ENCODE assay signal across 9 mouse cellular contexts in genomic region chr4:115838196-115838595, GRCm38 (mm10). TPM values are rescaled to one million over a fixed set of nuclear protein-coding genes. Genes with fewer than 3 reads are reported as not detected.
A peak's percentile ranks its signal among the peaks of the same experiment; 100 is the strongest.
DNase-seq lines count a peak whose midpoint lies in the region; ATAC-seq lines count a peak whose summit lies in the region.
"Had no signal": no experiment of that assay in that cellular context is flagged by ENCODE, and none has a peak within 500 bp of the region (broad histone marks: within the 10 kb centered on the region; RNA-seq: fewer than 3 reads in every experiment).

No protein-coding gene starts in this region.

- no peak overlapping the region for H3K4me3 ChIP-seq in heart, embryonic 11.5 days (ENCODE audit: low read depth, low read length)
- no peak overlapping the region for H3K4me3 ChIP-seq in hindbrain, embryonic 11.5 days (ENCODE audit: low read depth, low read length)

- no peak overlapping the region for H3K9ac ChIP-seq in heart, embryonic 11.5 days (ENCODE audit: low read depth, low read length)
- H3K9ac ChIP-seq in hindbrain, embryonic 11.5 days (ENCODE audit: low read depth, low read length), result no peak overlapping the region

- H3K36me3 ChIP-seq in heart, embryonic 11.5 days (ENCODE audit: control insufficient read depth, insufficient read depth, low read length), result no peaks in the 10 kb centered on the region
- 0 out of 2 replicates have a peak, but pooled peaks cover 2% of the 10 kb centered on the region for H3K36me3 ChIP-seq in hindbrain, embryonic 11.5 days (ENCODE audit: control insufficient read depth, insufficient read depth, low read length)

- no peak for ATAC-seq in heart, embryonic 11.5 days (replicated peaks; ENCODE audit: insufficient number of reproducible peaks, low FRiP score, low TSS enrichment)
- no peak for ATAC-seq in hindbrain, embryonic 11.5 days (ENCODE audit: low FRiP score)

- no peaks in the 10 kb centered on the region for H3K9me3 ChIP-seq in heart, embryonic 11.5 days (replicated peaks; ENCODE audit: control insufficient read depth, low read length)
- H3K9me3 ChIP-seq in hindbrain, embryonic 11.5 days (ENCODE audit: control insufficient read depth, low read length), result no peaks in the 10 kb centered on the region

- H3K4me2 ChIP-seq in heart, embryonic 11.5 days, result peak overlapping the region; percentile 11; the same call in 1 of the 2 replicates
- H3K4me2 ChIP-seq in hindbrain, embryonic 11.5 days (replicated peaks; ENCODE audit: low read depth, low read length), result peak overlapping the region; percentile 48; the same call in 1 of the 2 replicates

- no peak for DNase-seq in heart, adult 8-10 months (ENCODE audit: low spot score)
- DNase-seq in CD4-positive helper T cell, adult 2 months (ENCODE audit: low read depth, low spot score), result peak; percentile 23
- DNase-seq in hindbrain, embryonic 11.5 days (ENCODE audit: low spot score), result no peak
- peak; percentile 14 for DNase-seq in lung, postnatal 10 days
- DNase-seq in embryo, embryonic 10.5 days (ENCODE audit: low spot score), result no peak
- no peak for DNase-seq in layer of hippocampus, adult 18-20 months (ENCODE audit: low spot score in 2 of 2)
- DNase-seq in layer of hippocampus, postnatal 14 days (ENCODE audit: low spot score in 2 of 2), result no peak

- peaks cover 5% of the 10 kb centered on the region; the same call in 1 of the 2 replicates for H3K4me1 ChIP-seq in heart, embryonic 11.5 days (ENCODE audit: control insufficient read depth, insufficient read depth, low read length)
- no peaks in the 10 kb centered on the region; the same call in 1 of the 2 replicates for H3K4me1 ChIP-seq in hindbrain, embryonic 11.5 days (replicated peaks; ENCODE audit: control insufficient read depth, insufficient read depth, low read length)

- no peaks in the 10 kb centered on the region for H3K27me3 ChIP-seq in heart, embryonic 11.5 days (ENCODE audit: control insufficient read depth, insufficient read depth, low read length)
- H3K27me3 ChIP-seq in hindbrain, embryonic 11.5 days (ENCODE audit: control insufficient read depth, insufficient read depth, low read length), result no peaks in the 10 kb centered on the region

- WGBS in heart, embryonic 11.5 days (ENCODE audit: insufficient replicate concordance), result 65% methylated on average over 4 of the region's 4 CpGs
- 84% methylated on average over 4 of the region's 4 CpGs for WGBS in hindbrain, embryonic 11.5 days

- no peak overlapping the region for H3K27ac ChIP-seq in heart, embryonic 11.5 days (ENCODE audit: low read depth, low read length)
- no peak overlapping the region for H3K27ac ChIP-seq in hindbrain, embryonic 11.5 days (ENCODE audit: low read depth, low read length)

RNA-seq across cellular contexts. Expression of gene Mknk1, which starts 0.8 kb away (rescaled TPM):
- 16.0 and 18.8 TPM in 2 replicates for polyA plus RNA-seq in heart, embryonic 11.5 days (2014; fragmentation: Nextera tagmentation; extraction: Ambion mirVana)
- 10 to 100 TPM; 22.2 to 27.6 (median 25.6) TPM for total RNA-seq in heart, adult 8-10 months (2022)
- 15.5 and 19.3 TPM in 2 replicates for polyA plus RNA-seq in hindbrain, embryonic 11.5 days (2014; fragmentation: Nextera tagmentation; extraction: Ambion mirVana)
- total RNA-seq in layer of hippocampus, adult 18-20 months (2021), result 10 to 100 TPM; 40.4 to 45.2 TPM
- total RNA-seq in layer of hippocampus, postnatal 14 days (2021), result 10 to 100 TPM; 42.8 to 46.9 TPM

RNA-seq across cellular contexts. Expression of gene Mob3c, which starts 10.3 kb away (rescaled TPM):
- polyA plus RNA-seq in heart, embryonic 11.5 days (2014; fragmentation: Nextera tagmentation; extraction: Ambion mirVana), result 6.1 and 6.5 TPM in 2 replicates
- total RNA-seq in heart, adult 8-10 months (2022), result 1 to 10 TPM; 3.2 to 4.1 (median 3.4) TPM
- polyA plus RNA-seq in hindbrain, embryonic 11.5 days (2014; fragmentation: Nextera tagmentation; extraction: Ambion mirVana), result 3.3 and 4.6 TPM in 2 replicates
- 1 to 10 TPM; 4.0 to 6.5 TPM for total RNA-seq in layer of hippocampus, adult 18-20 months (2021)
- total RNA-seq in layer of hippocampus, postnatal 14 days (2021), result 1 to 10 TPM; 3.9 TPM

RNA-seq across cellular contexts. Expression of gene Kncn, which starts 46.0 kb away (rescaled TPM):
- polyA plus RNA-seq in heart, embryonic 11.5 days (2014; fragmentation: Nextera tagmentation; extraction: Ambion mirVana), result not detected in 2 replicates
- not detected for total RNA-seq in heart, adult 8-10 months (2022)
- not detected in 2 replicates for polyA plus RNA-seq in hindbrain, embryonic 11.5 days (2014; fragmentation: Nextera tagmentation; extraction: Ambion mirVana)
- under 1 TPM in 1 of 2 experiments, not detected in 1; 0.30 TPM for total RNA-seq in layer of hippocampus, adult 18-20 months (2021)
- total RNA-seq in layer of hippocampus, postnatal 14 days (2021), result under 1 TPM; 0.26 to 0.55 TPM
- total RNA-seq: ES-E14 had no signal

RNA-seq across cellular contexts. Expression of gene 6430628N08Rik, which starts 52.3 kb away (rescaled TPM):
- polyA plus RNA-seq in heart, embryonic 11.5 days (2014; fragmentation: Nextera tagmentation; extraction: Ambion mirVana), result not detected in 2 replicates
- not detected for total RNA-seq in heart, adult 8-10 months (2022)
- polyA plus RNA-seq in hindbrain, embryonic 11.5 days (2014; fragmentation: Nextera tagmentation; extraction: Ambion mirVana), result not detected in 2 replicates
- under 1 TPM in 1 of 2 experiments, not detected in 1; 0.20 TPM for total RNA-seq in layer of hippocampus, adult 18-20 months (2021)
- not detected for total RNA-seq in layer of hippocampus, postnatal 14 days (2021)
- total RNA-seq: ES-E14 had no signal

RNA-seq across cellular contexts. Expression of gene Atpaf1, which starts 53.6 kb away (rescaled TPM):
- polyA plus RNA-seq in heart, embryonic 11.5 days (2014; fragmentation: Nextera tagmentation; extraction: Ambion mirVana), result 77.7 and 77.9 TPM in 2 replicates
- 100 to 1,000 TPM; 110 to 119 (median 113) TPM for total RNA-seq in heart, adult 8-10 months (2022)
- polyA plus RNA-seq in hindbrain, embryonic 11.5 days (2014; fragmentation: Nextera tagmentation; extraction: Ambion mirVana), result 42.5 and 46.0 TPM in 2 replicates
- total RNA-seq in layer of hippocampus, adult 18-20 months (2021), result 10 to 100 TPM; 65.5 to 66.4 TPM
- 10 to 100 TPM; 35.2 to 37.8 TPM for total RNA-seq in layer of hippocampus, postnatal 14 days (2021)

Comparison
In these comparisons a context has a peak if more than half of its experiments do, and no peak if none do; other contexts are left out.
1. DNase-seq: peak in CD4-positive helper T cell, adult 2 months (single experiment) and lung, postnatal 10 days (single experiment); none in heart, adult 8-10 months (single experiment), hindbrain, embryonic 11.5 days (single experiment), embryo, embryonic 10.5 days (single experiment), layer of hippocampus, adult 18-20 months (0 of 2) and layer of hippocampus, postnatal 14 days (0 of 2).